Mouse (Mus musculus) left cerebral cortex, adult 2 months (tissue): ENCODE measurements around the gene Slc35e1. TPM values are rescaled to one million over a fixed set of nuclear protein-coding genes. Genes with fewer than 3 reads are reported as not detected.
A peak's percentile ranks its signal among the peaks of the same experiment; 100 is the strongest.

Source experiments
- DNase-seq, 2 experiments: peaks; one replicate each; pipeline ENCODE4 v3.0.0; 2021 to 2022; ENCODE audit warnings: low spot score in 2 of 2, mixed read lengths in 1 of 2; ENCODE audit errors: extremely low spot score in 1 of 2
- H3K27ac ChIP-seq: fragments of 200-600 bp; 2 replicates; pipeline ENCODE4 v1.8.1; 2022
- H3K4me3 ChIP-seq: fragments of 200-600 bp; 2 replicates; pipeline ENCODE4 v1.8.1; 2022
- CTCF ChIP-seq: fragments of 200-600 bp; IDR thresholded peaks from 2 replicates; pipeline ENCODE4 v1.8.1; 2022; ENCODE audit warnings: antibody characterized with exemption, mild to moderate bottlenecking, moderate library complexity
- intact Hi-C: fragments of 180-260 bp; cut with DNase I; formaldehyde crosslinking; loops from one replicate; pipeline ENCODE4 v1.15.1; 2025
- total RNA-seq, 2 experiments: library from RNA; stranded (reverse); gene quantifications; 2 replicates each; pipeline ENCODE4 v1.2.3; 2021

Gene Slc35e1
- total RNA-seq, 2 experiments from 2014 or later = 55.5 to 56.7 TPM

GRCm38 (mm10) chr8:72474826-72475546, 17.4 kb downstream of the Slc35e1 start, which contains the start of gene Cherp:
Gene Cherp, minus strand, starts transcription at chr8:72475226.
- no peak for TF ChIP-seq CTCF
- intact Hi-C loops = loop anchor here (2.0 kb wide), 1 partner anchor 54 kb away; the partner anchor contains the start of gene Eps15l1
- Histone ChIP-seq H3K4me3 (peak within 1 kb of the TSS; percentile 82), H3K27ac (peak within 1 kb of the TSS; percentile 97)
- peak; percentile 98 for DNase-seq

DNA sequence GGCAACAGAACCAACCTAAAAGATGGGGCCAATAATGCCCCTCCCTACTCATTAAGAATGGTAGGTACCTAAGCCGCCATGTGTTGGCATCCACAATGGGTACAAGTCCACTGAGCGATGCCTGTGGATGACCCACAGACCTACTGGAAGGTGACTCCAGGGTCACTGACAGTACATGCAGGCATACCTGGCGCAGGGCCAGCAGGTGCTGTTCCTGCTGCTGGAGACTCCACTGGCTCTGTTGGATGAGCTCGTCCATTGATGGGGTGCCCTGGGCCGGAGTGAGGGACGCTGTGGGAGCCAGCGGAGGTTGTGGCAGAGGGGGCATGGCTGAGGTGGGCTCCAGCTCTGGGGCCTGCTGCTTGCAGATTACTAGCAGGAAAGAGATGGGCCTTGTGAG, 21.7 kb downstream of the Slc35e1 start:
- no peak for TF ChIP-seq CTCF
- intact Hi-C loops = no loop called here
- DNase-seq = no peak
- no peak overlapping the region for H3K27ac ChIP-seq
- H3K4me3 ChIP-seq = no peak overlapping the region

- intact Hi-C loops = no loop called here
- TF ChIP-seq CTCF = no peak
- Histone ChIP-seq H3K4me3 (no peak overlapping the region), H3K27ac (no peak overlapping the region)
- DNase-seq = no peak
These were observed 22.4 kb downstream of the Slc35e1 start for GRCm38 (mm10) chr8:72469984-72470383.

DNA sequence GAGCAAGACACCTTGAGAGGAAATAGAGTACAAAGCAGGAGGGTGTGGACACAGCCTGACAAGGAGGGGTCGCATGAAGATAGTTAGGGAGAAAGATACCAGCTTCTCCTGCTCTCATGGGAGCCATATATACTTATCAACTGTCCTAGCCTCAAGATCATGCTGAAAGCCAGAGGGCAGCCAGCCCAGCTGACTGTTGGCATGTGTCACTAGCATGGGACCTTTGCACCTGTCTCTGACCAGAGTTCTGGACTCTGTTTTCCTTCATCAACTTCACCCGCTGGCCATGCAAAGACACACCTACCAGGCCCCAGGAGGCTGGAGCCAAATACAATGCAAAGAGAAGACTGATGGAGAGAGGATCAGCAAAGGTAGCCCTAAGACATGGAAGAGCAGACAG, 23.2 kb downstream of the Slc35e1 start:
- no peak overlapping the region for H3K27ac ChIP-seq
- DNase-seq = no peak
- intact Hi-C loops = no loop called here
- no peak for TF ChIP-seq CTCF
- H3K4me3 ChIP-seq = no peak overlapping the region

GRCm38 (mm10) chr8:72464211-72464610, 28.2 kb downstream of the Slc35e1 start:
- H3K4me3 ChIP-seq = no peak overlapping the region
- intact Hi-C loops = no loop called here
- TF ChIP-seq CTCF = no peak
- DNase-seq = no peak
- no peak overlapping the region for H3K27ac ChIP-seq

GRCm38 (mm10) chr8:72459881-72460533, 32.4 kb downstream of the Slc35e1 start:
- no peak for DNase-seq
- no peak overlapping the region for H3K4me3 ChIP-seq
- intact Hi-C loops = no loop called here
- no peak overlapping the region for H3K27ac ChIP-seq
- TF ChIP-seq CTCF = no peak

GRCm38 (mm10) chr8:72458457-72458856, 34.0 kb downstream of the Slc35e1 start:
- H3K4me3 ChIP-seq = no peak overlapping the region
- intact Hi-C loops = no loop called here
- H3K27ac ChIP-seq = no peak overlapping the region
- DNase-seq = no peak
- no peak for TF ChIP-seq CTCF

DNA sequence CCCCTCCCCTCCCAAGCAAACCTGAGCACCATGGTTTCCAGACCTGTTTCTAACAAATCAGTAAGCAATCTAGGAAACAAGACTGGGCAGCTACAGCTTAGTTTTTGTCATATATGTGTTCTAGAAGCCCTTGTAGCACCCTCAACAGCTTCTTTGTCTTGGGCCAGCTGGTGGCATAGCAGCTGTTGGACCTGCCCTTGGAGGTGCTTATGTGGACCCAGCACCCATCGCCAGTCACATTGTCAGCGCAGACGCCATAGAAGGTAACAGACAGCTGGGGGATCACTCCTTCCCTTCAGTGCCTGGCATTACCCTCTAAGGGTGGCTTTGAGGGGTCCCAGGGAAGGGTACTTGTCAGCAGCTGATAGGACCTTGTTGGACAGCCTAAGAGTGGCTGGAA, 34.6 kb downstream of the Slc35e1 start:
- intact Hi-C loops = no loop called here
- Histone ChIP-seq H3K4me3 (no peak overlapping the region), H3K27ac (no peak overlapping the region)
- no peak for DNase-seq
- no peak for TF ChIP-seq CTCF

GRCm38 (mm10) chr8:72455317-72455716, 37.1 kb downstream of the Slc35e1 start:
- DNase-seq = no peak
- no peak overlapping the region for H3K4me3 ChIP-seq
- intact Hi-C loops = no loop called here
- H3K27ac ChIP-seq = no peak overlapping the region
- no peak for TF ChIP-seq CTCF

GRCm38 (mm10) chr8:72453904-72454303, 38.5 kb downstream of the Slc35e1 start:
- no peak for DNase-seq
- TF ChIP-seq CTCF = no peak; the same call in 1 of the 2 replicates
- H3K27ac ChIP-seq = no peak overlapping the region
- intact Hi-C loops = no loop called here
- H3K4me3 ChIP-seq = no peak overlapping the region

GRCm38 (mm10) chr8:72451516-72451915, 40.9 kb downstream of the Slc35e1 start:
- TF ChIP-seq CTCF = no peak
- Histone ChIP-seq H3K4me3 (no peak overlapping the region), H3K27ac (no peak overlapping the region)
- DNase-seq = no peak
- intact Hi-C loops = no loop called here

DNA sequence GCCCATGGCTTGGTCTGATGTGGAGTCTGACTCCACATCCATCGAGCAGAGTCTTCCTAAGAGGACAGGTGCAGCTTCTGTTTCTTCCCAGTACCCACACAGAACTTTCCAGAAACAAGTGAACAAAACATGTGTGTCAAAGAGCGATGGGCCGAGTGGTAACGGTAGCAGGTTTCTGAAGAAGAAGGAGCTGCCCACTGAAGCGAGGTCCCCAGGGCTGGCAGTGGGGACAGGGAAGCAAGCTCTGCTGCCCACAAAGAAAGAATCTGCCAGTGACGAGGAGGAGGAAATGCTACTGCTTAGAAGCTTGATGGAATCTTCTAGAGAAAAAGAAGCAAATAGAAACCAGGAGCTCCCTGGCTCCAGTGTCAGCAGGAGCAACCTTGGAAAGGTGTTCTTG, 47.3 kb downstream of the Slc35e1 start:
- no peak for DNase-seq
- intact Hi-C loops = no loop called here
- Histone ChIP-seq H3K27ac (no peak overlapping the region), H3K4me3 (no peak overlapping the region)
- TF ChIP-seq CTCF = no peak

GRCm38 (mm10) chr8:72443994-72444350, 48.4 kb downstream of the Slc35e1 start:
- no peak for DNase-seq
- H3K4me3 ChIP-seq = peak overlapping the region; percentile 56
- TF ChIP-seq CTCF = no peak
- intact Hi-C loops = no loop called here
- H3K27ac ChIP-seq = peak overlapping the region; percentile 70
